Mouse (Mus musculus): ENCODE measurements around the gene Diaph3. TPM values are rescaled to one million over a fixed set of nuclear protein-coding genes. Genes with fewer than 3 reads are reported as not detected.

The Diaph3 gene
- 10.5 and 12.1 TPM in 2 replicates for polyA plus RNA-seq (2016; fragmentation: Nextera tagmentation; extraction: Ambion mirVana)

DNA sequence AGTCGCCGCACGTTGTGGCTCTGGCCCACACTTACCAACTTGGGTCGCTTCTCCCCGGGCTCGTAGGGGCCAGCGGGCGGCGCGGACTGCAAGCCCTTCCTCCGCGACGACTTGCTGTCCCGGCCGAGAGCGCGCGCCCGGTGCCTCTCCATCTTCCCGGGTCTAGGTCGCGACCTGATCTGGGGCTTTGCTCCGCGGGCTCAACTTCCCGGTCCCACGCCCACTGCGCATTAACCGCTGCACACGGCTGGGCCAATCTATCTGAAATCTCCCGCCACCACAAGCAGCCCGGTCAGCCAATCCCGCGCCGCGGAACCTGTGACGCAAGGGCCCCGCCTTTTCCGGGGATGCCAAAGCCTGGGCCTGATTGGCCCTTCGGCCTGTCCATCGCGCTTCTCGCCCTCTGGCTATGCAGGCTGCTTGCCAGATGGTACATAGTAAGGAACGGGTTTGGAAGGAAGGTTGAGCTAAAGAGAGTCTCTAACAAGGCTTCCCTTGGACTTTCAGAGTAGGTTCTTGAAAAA is at the start of gene Diaph3:
Gene Diaph3 (minus strand): TSS at position 273 of the 524 bp plus-strand sequence.
- Histone ChIP-seq H3K4me1 (peaks cover 16% of the 10 kb centered on the region), H3K9me3 (replicated peaks) (no peaks in the 10 kb centered on the region), H3K27ac (replicated peaks) (peak within 1 kb of the TSS; percentile 89), H3K36me3 (peaks cover 16% of the 10 kb centered on the region), H3K4me3 (peak within 1 kb of the TSS; percentile 83), H3K27me3 (ENCODE audit: low read depth, poor library complexity, severe bottlenecking) (no peaks in the 10 kb centered on the region)
- under 1% methylated on average over 43 of the region's 43 CpGs for WGBS
- peak; percentile 98 for DNase-seq (ENCODE audit: low spot score)

DNA sequence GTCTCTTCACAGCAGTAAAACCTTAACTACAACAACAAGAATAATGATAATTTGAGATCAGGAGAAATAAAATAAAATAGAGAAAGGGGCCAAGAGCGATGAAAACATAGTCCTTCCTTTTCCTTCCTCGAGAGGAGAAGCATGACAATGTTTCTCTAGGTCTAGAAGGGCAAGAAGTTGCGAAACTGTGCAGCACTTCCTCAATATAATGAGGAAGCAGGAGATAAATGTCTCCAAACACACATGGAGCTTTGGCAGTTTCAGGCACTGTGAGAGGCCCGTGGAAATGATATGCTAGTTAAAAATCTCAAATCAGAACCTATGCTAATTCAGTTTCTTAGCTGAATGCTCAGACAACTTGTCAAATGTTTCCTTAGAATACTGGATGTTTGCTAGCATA is 49.6 kb upstream of the Diaph3 start:
- no peak for DNase-seq (ENCODE audit: low spot score)
- WGBS: 82% methylated on average over 4 of the region's 4 CpGs
- Histone ChIP-seq H3K4me3 (no peak overlapping the region), H3K27me3 (ENCODE audit: low read depth, poor library complexity, severe bottlenecking) (no peaks in the 10 kb centered on the region), H3K9me3 (replicated peaks) (no peaks in the 10 kb centered on the region), H3K36me3 (no peaks in the 10 kb centered on the region), H3K4me1 (no peaks in the 10 kb centered on the region), H3K27ac (replicated peaks) (no peak overlapping the region)

- WGBS: 93% methylated on average over 6 of the region's 6 CpGs
- Histone ChIP-seq H3K4me1 (no peaks in the 10 kb centered on the region), H3K36me3 (no peaks in the 10 kb centered on the region), H3K9me3 (replicated peaks) (no peaks in the 10 kb centered on the region), H3K27ac (replicated peaks) (no peak overlapping the region), H3K4me3 (no peak overlapping the region), H3K27me3 (ENCODE audit: low read depth, poor library complexity, severe bottlenecking) (no peaks in the 10 kb centered on the region)
- DNase-seq (ENCODE audit: low spot score): no peak
Measured at GRCm38 (mm10) chr14:87171577-87171976, 30.5 kb upstream of the Diaph3 start.

- 79% methylated on average over 1 of the region's 1 CpGs for WGBS
- no peak for DNase-seq (ENCODE audit: low spot score)
Measured at GRCm38 (mm10) chr14:87169151-87169550, 28.1 kb upstream of the Diaph3 start.

GRCm38 (mm10) chr14:87155621-87156238 is 14.7 kb upstream of the Diaph3 start:
- Histone ChIP-seq H3K36me3 (no peaks in the 10 kb centered on the region), H3K27ac (replicated peaks) (no peak overlapping the region), H3K9me3 (replicated peaks) (no peaks in the 10 kb centered on the region), H3K4me3 (no peak overlapping the region), H3K27me3 (ENCODE audit: low read depth, poor library complexity, severe bottlenecking) (no peaks in the 10 kb centered on the region), H3K4me1 (no peaks in the 10 kb centered on the region)
- no peak for DNase-seq (ENCODE audit: low spot score)
- 91% methylated on average over 9 of the region's 9 CpGs for WGBS

More at GRCm38 (mm10) chr14:87169151-87169550, 28.1 kb upstream of the Diaph3 start:
- H3K27ac ChIP-seq (replicated peaks): no peak overlapping the region
- no peaks in the 10 kb centered on the region for H3K9me3 ChIP-seq (replicated peaks)
- H3K4me1 ChIP-seq: no peaks in the 10 kb centered on the region
- H3K36me3 ChIP-seq: no peaks in the 10 kb centered on the region
- no peaks in the 10 kb centered on the region for H3K27me3 ChIP-seq (ENCODE audit: low read depth, poor library complexity, severe bottlenecking)
- H3K4me3 ChIP-seq: no peak overlapping the region

DNA sequence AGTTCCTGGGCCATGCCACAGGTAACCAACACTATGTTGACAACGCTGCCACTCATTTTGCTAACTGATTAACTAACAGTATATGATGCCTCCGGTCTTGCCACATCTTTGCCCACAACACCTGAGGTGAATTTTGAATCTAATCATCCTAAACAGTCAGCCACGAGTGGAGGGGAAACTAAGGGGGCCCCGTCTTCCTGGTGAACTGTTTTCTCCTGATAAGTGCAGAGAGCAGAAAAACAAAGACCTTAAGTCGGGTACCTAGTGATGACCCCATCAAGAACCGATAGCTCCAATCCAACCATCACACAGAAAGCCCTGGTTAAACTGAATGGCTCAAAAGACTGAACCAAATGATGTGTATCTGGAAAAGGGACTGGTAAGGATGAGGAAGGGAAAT is 8.6 kb upstream of the Diaph3 start:
- no peak overlapping the region for H3K4me3 ChIP-seq
- H3K4me1 ChIP-seq: peaks cover 16% of the 10 kb centered on the region
- no peaks in the 10 kb centered on the region for H3K36me3 ChIP-seq
- no peak overlapping the region for H3K27ac ChIP-seq (replicated peaks)
- H3K27me3 ChIP-seq (ENCODE audit: low read depth, poor library complexity, severe bottlenecking): no peaks in the 10 kb centered on the region
- WGBS: 85% methylated on average over 6 of the region's 6 CpGs
- H3K9me3 ChIP-seq (replicated peaks): no peaks in the 10 kb centered on the region
- DNase-seq (ENCODE audit: low spot score): no peak

DNA sequence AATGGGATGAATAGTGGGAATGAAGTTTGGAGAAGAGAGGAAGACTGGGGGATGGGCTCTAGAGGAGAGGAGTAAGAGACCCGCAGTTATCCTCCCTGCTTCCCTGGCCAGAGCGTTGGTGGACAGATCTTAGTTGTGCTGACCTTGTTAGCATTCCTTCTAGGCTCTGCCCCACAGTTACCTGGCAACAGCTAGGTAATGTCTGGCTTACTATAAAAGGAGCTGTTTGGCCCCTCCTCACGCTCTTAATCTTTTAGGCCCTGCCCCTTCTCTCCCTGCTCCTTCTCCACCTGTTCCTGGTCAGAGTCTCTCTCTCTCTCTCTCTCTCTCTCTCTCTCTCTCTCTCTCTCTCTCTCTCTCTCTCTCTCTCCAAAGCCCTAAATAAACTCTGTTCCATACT is 5.7 kb upstream of the Diaph3 start:
- DNase-seq (ENCODE audit: low spot score): no peak
- Histone ChIP-seq H3K4me1 (peaks cover 16% of the 10 kb centered on the region), H3K36me3 (no peaks in the 10 kb centered on the region), H3K27me3 (ENCODE audit: low read depth, poor library complexity, severe bottlenecking) (no peaks in the 10 kb centered on the region), H3K4me3 (no peak overlapping the region), H3K9me3 (replicated peaks) (no peaks in the 10 kb centered on the region), H3K27ac (replicated peaks) (no peak overlapping the region)
- WGBS: 23% methylated on average over 3 of the region's 3 CpGs

- Histone ChIP-seq H3K9me3 (replicated peaks) (no peaks in the 10 kb centered on the region), H3K27ac (replicated peaks) (no peak overlapping the region), H3K4me3 (no peak overlapping the region), H3K27me3 (ENCODE audit: low read depth, poor library complexity, severe bottlenecking) (no peaks in the 10 kb centered on the region), H3K36me3 (no peaks in the 10 kb centered on the region), H3K4me1 (peaks cover 26% of the 10 kb centered on the region)
- DNase-seq (ENCODE audit: low spot score): no peak
- WGBS: 83% methylated on average over 3 of the region's 3 CpGs
Measured at GRCm38 (mm10) chr14:87145351-87145750, 4.3 kb upstream of the Diaph3 start.

DNA sequence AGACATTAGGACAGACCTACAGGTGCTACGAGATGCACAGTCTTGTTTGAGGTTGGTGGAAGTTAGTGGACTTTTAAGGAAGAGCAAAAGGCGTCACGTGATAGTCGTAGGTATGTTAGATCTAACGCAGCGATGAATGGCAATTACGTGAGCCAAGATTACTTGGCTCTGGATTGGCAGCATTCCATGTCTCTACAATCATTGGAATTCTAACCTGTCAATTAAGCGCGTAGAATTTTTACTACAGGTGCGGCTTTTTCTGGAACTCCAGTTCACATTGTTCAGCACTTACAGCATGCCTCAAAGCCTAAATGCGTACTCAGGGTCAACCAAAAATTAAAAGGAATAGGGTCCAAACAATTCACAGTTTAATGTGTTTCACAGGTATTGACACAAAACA is 742 bp upstream of the Diaph3 start:
- no peak for DNase-seq (ENCODE audit: low spot score)
- WGBS: 85% methylated on average over 11 of the region's 11 CpGs
- Histone ChIP-seq H3K27ac (replicated peaks) (peak overlapping the region; percentile 89), H3K36me3 (peaks cover 16% of the 10 kb centered on the region), H3K4me1 (peaks cover 24% of the 10 kb centered on the region), H3K4me3 (peak overlapping the region; percentile 83), H3K27me3 (ENCODE audit: low read depth, poor library complexity, severe bottlenecking) (no peaks in the 10 kb centered on the region), H3K9me3 (replicated peaks) (no peaks in the 10 kb centered on the region)

DNA sequence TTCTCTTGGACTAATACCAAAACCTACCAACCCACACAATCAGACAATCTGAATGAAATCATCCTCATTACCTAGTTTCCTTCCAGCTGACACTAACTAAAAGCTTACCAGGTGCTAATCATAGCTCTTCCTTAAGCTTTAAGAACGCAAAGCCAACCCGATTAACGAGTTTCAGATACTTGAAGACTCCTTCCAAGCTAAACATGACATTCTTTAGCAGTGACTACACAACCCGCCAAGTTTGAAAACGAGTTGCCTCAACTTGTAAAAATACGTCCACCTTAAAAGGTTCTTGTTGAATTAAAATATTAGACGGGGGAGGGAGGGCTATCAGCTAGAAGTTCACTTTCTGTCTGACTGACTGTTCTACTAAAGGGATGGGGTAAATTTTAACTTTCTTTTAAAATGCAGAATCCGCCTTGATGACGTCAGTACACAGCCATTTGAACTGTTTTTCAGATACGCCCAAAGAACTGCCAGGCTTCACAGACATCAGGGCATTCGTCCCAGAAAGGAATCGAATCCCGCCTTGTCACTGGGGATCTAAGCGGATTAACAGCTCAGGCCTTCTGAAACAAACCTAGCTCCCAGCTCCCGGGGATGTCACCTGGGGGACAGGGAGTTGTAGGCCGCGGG is 590 bp downstream of the Diaph3 start:
- Histone ChIP-seq H3K4me3 (peak overlapping the region; percentile 83), H3K27me3 (ENCODE audit: low read depth, poor library complexity, severe bottlenecking) (no peaks in the 10 kb centered on the region), H3K27ac (replicated peaks) (peak overlapping the region; percentile 89), H3K9me3 (replicated peaks) (no peaks in the 10 kb centered on the region), H3K4me1 (peaks cover 12% of the 10 kb centered on the region), H3K36me3 (peaks cover 16% of the 10 kb centered on the region)
- 6% methylated on average over 17 of the region's 17 CpGs for WGBS
- DNase-seq (ENCODE audit: low spot score): no peak

DNA sequence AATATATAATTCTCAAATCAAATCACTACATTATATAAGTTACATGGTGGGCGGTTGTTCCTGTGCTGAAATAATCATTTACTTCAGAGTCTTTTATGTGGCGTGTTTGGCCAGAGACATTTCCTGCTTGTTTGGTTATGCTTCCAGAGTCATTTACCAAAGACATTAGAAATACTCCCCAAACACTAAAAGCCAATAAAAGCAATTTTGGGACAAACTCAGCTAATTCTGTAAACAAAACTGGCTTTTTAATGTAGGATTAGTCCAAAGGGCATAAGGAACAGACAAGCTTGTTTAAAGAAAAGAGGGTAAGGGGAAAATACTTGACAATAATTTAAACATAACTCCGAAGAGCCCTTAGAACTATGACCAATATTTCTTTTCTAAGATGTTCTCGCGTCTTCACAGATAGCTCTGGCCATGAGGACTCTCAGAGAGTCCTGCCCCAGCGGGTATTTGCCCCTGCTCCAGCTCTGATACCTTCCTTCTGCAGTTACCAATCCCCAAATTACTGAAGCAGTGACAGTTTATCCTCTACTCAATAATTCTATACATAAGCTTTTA is 14.9 kb downstream of the Diaph3 start:
- 93% methylated on average over 6 of the region's 6 CpGs for WGBS

GRCm38 (mm10) chr14:87125492-87125891 is 15.5 kb downstream of the Diaph3 start:
- H3K36me3 ChIP-seq: peaks cover 5% of the 10 kb centered on the region; the same call in 1 of the 2 replicates
- H3K27me3 ChIP-seq (ENCODE audit: low read depth, poor library complexity, severe bottlenecking): no peaks in the 10 kb centered on the region
- peaks cover 20% of the 10 kb centered on the region for H3K4me1 ChIP-seq
- no peak overlapping the region for H3K27ac ChIP-seq (replicated peaks)
- no peak for DNase-seq (ENCODE audit: low spot score)
- WGBS: 92% methylated on average over 5 of the region's 5 CpGs
- no peaks in the 10 kb centered on the region for H3K9me3 ChIP-seq (replicated peaks)
- H3K4me3 ChIP-seq: no peak overlapping the region

More for the DNA sequence above, 14.9 kb downstream of the Diaph3 start:
- peaks cover 5% of the 10 kb centered on the region; the same call in 1 of the 2 replicates for H3K36me3 ChIP-seq
- DNase-seq (ENCODE audit: low spot score): no peak
- H3K4me3 ChIP-seq: no peak overlapping the region
- H3K27me3 ChIP-seq (ENCODE audit: low read depth, poor library complexity, severe bottlenecking): no peaks in the 10 kb centered on the region
- H3K27ac ChIP-seq (replicated peaks): no peak overlapping the region
- no peaks in the 10 kb centered on the region for H3K9me3 ChIP-seq (replicated peaks)
- H3K4me1 ChIP-seq: peaks cover 24% of the 10 kb centered on the region

- no peak for DNase-seq (ENCODE audit: low spot score)
- 92% methylated on average over 15 of the region's 15 CpGs for WGBS
- Histone ChIP-seq H3K9me3 (replicated peaks) (no peaks in the 10 kb centered on the region), H3K36me3 (peaks cover 5% of the 10 kb centered on the region; the same call in 1 of the 2 replicates), H3K4me3 (no peak overlapping the region), H3K27ac (replicated peaks) (no peak overlapping the region), H3K4me1 (peaks cover 16% of the 10 kb centered on the region), H3K27me3 (ENCODE audit: low read depth, poor library complexity, severe bottlenecking) (no peaks in the 10 kb centered on the region)
Measured at GRCm38 (mm10) chr14:87123091-87123490, 17.9 kb downstream of the Diaph3 start.

All from midbrain, embryonic 10.5 days (tissue).